Mouse (Mus musculus): ENCODE measurements around the gene Gm1604a.
"Not testable (repeated sequence)": the region's sequence is repeated elsewhere in the genome, so short reads cannot be mapped to it uniquely, and the experiment has no call there.

GRCm38 (mm10) chr17:6986118-6986517, 39.2 kb upstream of the Gm1604a start:
- not testable (repeated sequence) for TF ChIP-seq EP300 (IDR thresholded peaks at IDR 0.05; ENCODE audit: insufficient read depth, low read depth, low read length); CTCF (IDR thresholded peaks at IDR 0.05)

Measured in heart, adult 2 months (tissue).